Mouse (Mus musculus) C2C12 (cell line): ENCODE results near the gene Dnajc25. TPM values are rescaled to one million over a fixed set of nuclear protein-coding genes. Genes with fewer than 3 reads are reported as not detected.

ENCODE experiments used
- H3K27me3 ChIP-seq: one replicate; pipeline ENCODE4 v1.6.1; 2011; ENCODE audit not compliant: control insufficient read depth, insufficient read depth, insufficient read length
- H3K36me3 ChIP-seq: one replicate; pipeline ENCODE4 v1.6.1; 2011; ENCODE audit not compliant: control insufficient read depth, insufficient read depth
- H3K4me3 ChIP-seq: one replicate; pipeline ENCODE4 v1.5.1; 2011; ENCODE audit warnings: mild to moderate bottlenecking, control low read depth; ENCODE audit not compliant: poor library complexity, insufficient read depth, severe bottlenecking
- H3K79me2 ChIP-seq: one replicate; pipeline ENCODE4 v1.6.1; 2011; ENCODE audit not compliant: control insufficient read depth, insufficient read depth
- H3K79me3 ChIP-seq: one replicate; pipeline ENCODE4 v1.6.1; 2011; ENCODE audit warnings: low read depth, control low read depth
- H3ac ChIP-seq: one replicate; pipeline ENCODE3; 2011; ENCODE audit warnings: low read depth; ENCODE audit not compliant: control insufficient read depth, insufficient read length
- CEBPB ChIP-seq: IDR thresholded peaks from one replicate; pipeline ENCODE4 v1.6.1; 2011; ENCODE audit warnings: low read depth, mild to moderate bottlenecking, control low read depth, moderate library complexity
- CTCF ChIP-seq: IDR thresholded peaks from one replicate; pipeline ENCODE4 v1.5.1; 2011; ENCODE audit not compliant: control insufficient read depth, insufficient read depth, insufficient read length
- FOSL1 ChIP-seq: IDR thresholded peaks from one replicate; pipeline ENCODE4 v1.8.0; 2011; ENCODE audit warnings: mild to moderate bottlenecking, low read length; ENCODE audit not compliant: poor library complexity, insufficient read depth, severe bottlenecking
- MAX ChIP-seq: IDR thresholded peaks from one replicate; pipeline ENCODE4 v1.6.1; 2011; ENCODE audit warnings: mild to moderate bottlenecking, control low read depth
- MYOD1 ChIP-seq: IDR thresholded peaks from one replicate; pipeline ENCODE4 v1.6.1; 2011; ENCODE audit warnings: low read depth; ENCODE audit not compliant: control insufficient read depth, insufficient read length
- MYOG ChIP-seq: IDR thresholded peaks from one replicate; pipeline ENCODE4 v1.6.1; 2011; ENCODE audit not compliant: control insufficient read depth, insufficient read length; ENCODE audit errors: extremely low read depth
- USF1 ChIP-seq: IDR thresholded peaks from one replicate; pipeline ENCODE4 v1.6.1; 2011; ENCODE audit warnings: low read depth, mild to moderate bottlenecking, control low read depth, moderate library complexity
- polyA plus RNA-seq: library from polyadenylated mRNA; unstranded; fragments of >200 nt; fragmentation: generic; extraction: Trizol; gene quantifications from one replicate; pipeline ENCODE4 v1.2.1, GENCODE M21; 2012; ENCODE audit warnings: missing spikeins

Dnajc25 gene
- polyA plus RNA-seq, 1 experiment, result 7.4 TPM

DNA sequence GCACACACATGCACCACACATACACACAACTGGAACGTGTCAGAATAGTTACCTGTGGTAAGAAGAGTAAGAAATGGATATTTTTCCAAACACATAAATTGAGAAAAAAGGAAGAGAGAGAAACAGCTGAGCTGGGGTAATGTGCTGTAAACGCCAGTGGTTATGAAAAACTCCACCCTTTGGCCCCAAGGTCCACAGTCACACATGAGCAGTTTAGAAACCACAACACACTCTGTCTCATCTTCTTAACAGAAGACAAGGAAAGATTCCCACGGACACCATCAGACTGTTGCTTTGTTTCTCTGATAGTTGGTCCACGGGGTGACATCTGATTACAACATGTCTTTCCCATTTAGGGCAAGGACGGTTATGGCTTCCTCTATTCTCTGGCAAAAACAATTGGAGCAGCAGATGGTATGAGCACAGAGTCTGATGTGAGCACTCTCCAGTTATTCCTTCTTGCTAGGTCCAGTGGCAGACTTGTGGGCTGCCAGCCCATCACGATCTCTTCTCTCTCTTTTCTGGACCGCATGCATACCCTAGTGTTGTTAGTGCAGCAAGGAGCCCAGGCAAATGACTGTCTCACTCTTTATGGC, 5.5 kb upstream of the Dnajc25 start:
- H3K79me2 ChIP-seq, result no peaks in the 10 kb centered on the region
- TF ChIP-seq FOSL1, result no peak
- no peak for TF ChIP-seq MYOD1
- no peak for TF ChIP-seq MAX
- TF ChIP-seq CTCF, result no peak
- TF ChIP-seq MYOG, result no peak
- TF ChIP-seq CEBPB, result no peak
- TF ChIP-seq USF1, result no peak

DNA sequence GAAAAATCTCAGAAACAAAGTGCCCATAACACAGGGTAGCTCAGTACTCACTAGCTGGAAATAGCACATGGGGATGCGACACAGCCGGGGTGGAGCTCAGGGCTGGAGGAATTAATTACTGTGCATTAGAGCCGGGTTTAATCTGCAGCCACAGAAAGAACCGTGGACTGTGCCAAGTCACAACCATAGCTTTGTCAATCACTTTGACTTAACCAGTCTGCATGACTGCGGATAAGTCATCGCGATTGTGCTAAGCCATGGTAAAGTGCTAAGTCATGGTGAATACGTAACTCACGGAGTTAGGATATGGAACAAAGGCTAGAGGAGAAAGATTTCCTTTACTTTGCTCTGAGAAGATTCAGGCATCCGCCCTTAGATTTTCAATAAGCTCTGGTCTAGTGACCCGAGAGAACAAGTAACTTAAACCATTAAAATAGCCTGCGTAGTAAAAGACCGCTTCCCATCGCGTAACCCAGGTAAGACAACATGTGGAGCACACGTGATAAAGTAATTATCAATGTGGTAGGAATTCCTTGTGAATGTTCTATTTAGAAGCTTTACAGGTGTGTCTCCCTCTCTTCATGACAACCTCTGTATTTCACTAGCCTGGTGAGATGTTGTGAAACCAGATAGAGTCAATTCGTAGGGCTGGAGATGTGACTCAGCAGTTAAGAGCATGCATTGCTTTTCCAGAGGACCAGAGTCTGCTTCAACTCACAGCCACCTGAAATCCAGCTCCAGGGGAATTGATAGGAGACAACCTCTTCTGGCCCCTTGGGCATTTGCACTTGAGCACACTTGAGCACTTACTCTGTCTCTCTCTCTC, 4.0 kb upstream of the Dnajc25 start:
- Histone ChIP-seq H3K27me3 (no peaks in the 10 kb centered on the region), H3K79me3 (no peaks in the 10 kb centered on the region), H3K36me3 (no peaks in the 10 kb centered on the region), H3K79me2 (no peaks in the 10 kb centered on the region), H3ac (no peak overlapping the region), H3K4me3 (no peak overlapping the region)
- TF ChIP-seq MYOD1 (no peak), USF1 (no peak), MYOG (no peak), CEBPB (no peak)

More for the DNA sequence above, 5.5 kb upstream of the Dnajc25 start:
- Histone ChIP-seq H3K79me3 (no peaks in the 10 kb centered on the region), H3K27me3 (no peaks in the 10 kb centered on the region), H3ac (no peak overlapping the region), H3K36me3 (no peaks in the 10 kb centered on the region), H3K4me3 (no peak overlapping the region)

DNA sequence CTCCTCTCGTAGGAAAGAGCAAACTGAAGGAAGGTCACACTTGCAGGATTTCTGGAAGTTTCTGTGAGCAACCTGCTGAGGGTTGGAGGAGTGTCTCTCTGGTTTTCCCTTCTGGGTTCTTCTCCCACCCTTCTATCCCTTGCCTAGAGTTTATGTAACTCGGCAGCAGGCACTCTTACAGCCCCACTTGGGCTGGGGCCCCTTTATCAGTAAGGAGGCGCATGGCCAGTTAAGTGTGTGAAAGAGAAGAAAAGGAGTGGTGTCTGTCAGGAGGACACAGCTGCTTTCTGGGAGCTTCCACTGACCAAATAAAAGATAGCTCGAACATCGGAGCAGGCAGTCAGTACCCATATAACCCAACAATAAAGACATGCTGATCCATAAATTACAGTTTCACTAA, 2.7 kb upstream of the Dnajc25 start:
- no peak overlapping the region for H3ac ChIP-seq
- no peaks in the 10 kb centered on the region for H3K27me3 ChIP-seq
- no peaks in the 10 kb centered on the region for H3K79me3 ChIP-seq
- H3K36me3 ChIP-seq, result no peaks in the 10 kb centered on the region
- no peaks in the 10 kb centered on the region for H3K79me2 ChIP-seq
- TF ChIP-seq MYOG, result no peak
- no peak for TF ChIP-seq FOSL1
- TF ChIP-seq MYOD1, result no peak
- no peak for TF ChIP-seq USF1
- TF ChIP-seq CEBPB, result no peak
- no peak for TF ChIP-seq CTCF
- no peak for TF ChIP-seq MAX
- H3K4me3 ChIP-seq, result no peak overlapping the region

DNA sequence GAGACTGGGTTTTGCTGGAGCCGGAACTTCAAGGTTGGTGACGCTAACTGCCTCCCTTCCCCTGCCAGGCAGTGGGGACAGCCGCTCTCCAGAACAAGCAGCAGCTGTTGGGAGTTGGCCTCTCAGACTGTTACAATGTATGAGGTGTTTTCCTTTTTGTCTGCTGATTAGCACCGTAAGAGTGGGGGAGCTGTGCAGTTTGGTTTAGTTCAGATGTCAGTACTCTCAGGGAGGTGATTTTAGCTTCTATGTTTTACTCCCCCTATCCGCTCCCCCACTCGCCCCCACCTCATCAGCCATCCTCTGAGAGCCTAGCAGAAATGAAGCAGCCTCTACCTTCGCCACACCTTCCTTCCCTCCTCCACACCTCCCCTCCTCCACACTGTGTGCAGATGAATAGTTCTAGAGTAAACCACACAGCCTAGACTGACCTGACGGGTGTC, 410 bp downstream of the Dnajc25 start:
- Histone ChIP-seq H3K36me3 (no peaks in the 10 kb centered on the region), H3K4me3 (no peak overlapping the region), H3K27me3 (no peaks in the 10 kb centered on the region), H3K79me2 (no peaks in the 10 kb centered on the region), H3K79me3 (no peaks in the 10 kb centered on the region), H3ac (no peak overlapping the region)
- TF ChIP-seq MAX (no peak), MYOG (no peak), USF1 (no peak), MYOD1 (no peak), CEBPB (no peak), CTCF (no peak), FOSL1 (no peak)

DNA sequence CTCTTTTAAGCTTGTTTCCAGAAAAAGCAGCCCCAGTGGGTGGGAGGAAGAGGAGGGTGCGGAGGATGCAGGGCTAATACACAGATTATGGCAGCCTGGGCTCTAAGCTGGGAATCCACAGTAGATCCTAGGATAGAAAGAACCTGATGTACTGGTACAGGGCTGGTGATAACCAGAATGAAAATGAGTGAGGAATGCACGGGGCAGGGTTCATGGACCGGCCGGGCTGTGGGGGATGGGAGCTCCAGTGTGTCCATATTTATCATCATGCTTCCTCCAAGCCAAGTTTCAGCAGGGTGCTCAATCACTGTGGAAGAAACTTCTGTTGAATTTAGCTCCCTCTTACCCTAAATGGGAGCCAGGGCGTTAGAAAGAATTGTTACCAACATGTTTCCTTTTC, 2.2 kb downstream of the Dnajc25 start:
- no peak overlapping the region for H3K4me3 ChIP-seq
- no peaks in the 10 kb centered on the region for H3K36me3 ChIP-seq
- no peaks in the 10 kb centered on the region for H3K27me3 ChIP-seq
- no peak for TF ChIP-seq CEBPB
- no peak for TF ChIP-seq CTCF
- no peak for TF ChIP-seq MYOG
- TF ChIP-seq MYOD1, result no peak
- no peak for TF ChIP-seq MAX
- no peaks in the 10 kb centered on the region for H3K79me2 ChIP-seq
- H3K79me3 ChIP-seq, result no peaks in the 10 kb centered on the region
- H3ac ChIP-seq, result no peak overlapping the region

DNA sequence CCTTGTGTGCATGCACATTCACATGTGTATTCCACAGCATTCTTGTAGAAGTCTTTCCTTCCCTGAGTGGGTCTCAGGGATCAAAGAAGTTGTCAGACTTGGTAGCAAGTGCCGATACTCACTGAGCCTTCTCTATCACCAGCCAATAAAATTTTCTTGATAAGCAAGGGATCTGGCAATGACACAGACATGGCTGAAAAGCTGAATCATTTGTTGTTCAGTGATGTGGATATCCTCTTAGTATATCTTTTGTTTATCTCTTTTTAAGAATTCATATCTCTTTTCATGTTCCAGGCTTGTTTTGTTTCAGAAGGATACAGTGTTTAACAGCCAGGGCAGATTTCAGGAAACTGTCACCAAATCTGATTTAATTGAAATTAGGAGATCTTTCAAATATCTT, 3.8 kb downstream of the Dnajc25 start:
- H3K79me2 ChIP-seq, result peaks cover 7% of the 10 kb centered on the region
- H3K79me3 ChIP-seq, result peaks cover 3% of the 10 kb centered on the region
- no peak overlapping the region for H3ac ChIP-seq
- no peaks in the 10 kb centered on the region for H3K27me3 ChIP-seq
- H3K4me3 ChIP-seq, result no peak overlapping the region
- no peaks in the 10 kb centered on the region for H3K36me3 ChIP-seq
- TF ChIP-seq CTCF, result no peak
- TF ChIP-seq MAX, result no peak
- no peak for TF ChIP-seq FOSL1
- no peak for TF ChIP-seq CEBPB
- TF ChIP-seq MYOD1, result no peak
- no peak for TF ChIP-seq USF1
- TF ChIP-seq MYOG, result no peak
